Mouse (Mus musculus) spleen, adult 2 months (tissue): ENCODE results near the gene Cd44.

ENCODE experiments used
- CTCF ChIP-seq: fragments of 200-500 bp; IDR thresholded peaks from 2 replicates; pipeline ENCODE4 v1.5.1; 2011; ENCODE audit warnings: mild to moderate bottlenecking, inconsistent platforms; ENCODE audit not compliant: insufficient read depth, insufficient read length, insufficient replicate concordance; ENCODE audit errors: extremely low read depth
- POLR2A ChIP-seq: fragments of 200-500 bp; IDR thresholded peaks from 2 replicates; pipeline ENCODE4 v1.6.1; 2011; ENCODE audit warnings: low read depth, low read length, inconsistent platforms

- no peak for TF ChIP-seq CTCF
- no peak for TF ChIP-seq POLR2A
These were observed 4.1 kb upstream of the Cd44 start for GRCm38 (mm10) chr2:102905604-102906003.
